Mouse (Mus musculus): Measurements from ENCODE around the gene Frs2. TPM values are rescaled to one million over a fixed set of nuclear protein-coding genes. Genes with fewer than 3 reads are reported as not detected.

Gene Frs2
- total RNA-seq, 2 experiments from 2014 or later: 7.6 to 8.7 TPM

- DNase-seq: no peak
These were observed 42.1 kb downstream of the Frs2 start for GRCm38 (mm10) chr10:117106244-117106643.

- no peak for DNase-seq
These were observed 43.3 kb downstream of the Frs2 start for GRCm38 (mm10) chr10:117105015-117105414.

GRCm38 (mm10) chr10:117103854-117104598, 44.3 kb downstream of the Frs2 start:
- no peak for DNase-seq

- DNase-seq: no peak
These were observed 48.2 kb downstream of the Frs2 start for GRCm38 (mm10) chr10:117100175-117100574.

GRCm38 (mm10) chr10:117097116-117097698, 51.1 kb downstream of the Frs2 start:
- no peak for DNase-seq

DNA sequence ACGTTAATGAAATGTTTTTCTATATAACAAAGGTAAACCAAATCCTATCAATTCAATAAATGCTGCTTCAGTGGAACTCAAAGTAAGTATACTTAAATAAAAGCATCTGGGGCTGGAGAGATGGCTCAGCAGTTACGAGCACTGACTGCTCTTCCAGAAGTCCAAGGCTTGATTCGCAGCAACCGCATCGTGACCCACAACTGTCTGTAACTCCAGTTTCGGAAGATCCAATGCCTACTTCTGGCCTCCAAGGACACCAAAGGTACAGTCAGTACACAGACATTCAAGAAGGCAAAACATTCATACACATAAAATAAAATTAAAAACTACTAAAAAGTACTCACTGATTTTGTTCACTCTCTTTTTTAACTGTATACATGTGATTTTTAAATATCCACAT, 52.2 kb downstream of the Frs2 start:
- no peak for DNase-seq

DNA sequence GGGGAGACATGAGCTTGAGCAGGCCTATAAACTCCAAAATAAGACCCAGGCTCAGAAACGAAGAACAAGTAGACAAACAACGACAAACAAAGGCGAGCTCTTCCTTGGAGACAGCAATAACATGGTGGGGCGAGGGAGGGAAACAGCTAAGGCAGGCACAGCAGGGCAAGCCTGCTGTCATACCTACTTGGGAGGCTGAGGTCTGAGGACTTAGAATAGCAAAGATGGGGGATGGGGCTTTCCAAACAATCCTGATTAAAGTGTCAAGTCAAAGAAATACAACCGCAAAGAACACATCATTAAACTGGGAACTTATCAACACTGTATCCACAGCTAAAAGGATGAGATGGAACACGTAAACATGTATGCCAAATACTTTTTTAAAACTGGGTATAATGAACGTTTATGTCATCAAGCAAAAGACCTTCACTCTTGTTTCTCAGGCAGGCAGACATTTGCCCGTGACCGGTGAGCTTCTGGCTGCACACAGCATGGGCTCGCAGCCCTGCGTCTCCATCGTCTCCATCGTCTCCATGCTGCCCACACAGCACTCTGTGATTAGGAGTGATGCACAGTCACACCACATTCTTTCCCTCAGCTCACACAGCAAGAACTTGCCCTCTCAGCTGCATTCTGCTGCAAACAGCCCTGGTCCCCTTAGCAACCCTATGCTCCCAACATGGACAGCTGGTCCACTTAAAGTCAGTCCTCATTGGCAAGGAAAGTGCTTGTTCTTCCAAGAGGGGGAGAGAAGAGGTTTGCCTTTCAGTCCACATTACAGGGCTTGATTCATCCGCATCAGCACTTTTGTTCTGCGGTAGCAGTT, 53.6 kb downstream of the Frs2 start:
- DNase-seq: peak; percentile 21

GRCm38 (mm10) chr10:117089628-117090027, 58.7 kb downstream of the Frs2 start:
- DNase-seq: no peak

DNA sequence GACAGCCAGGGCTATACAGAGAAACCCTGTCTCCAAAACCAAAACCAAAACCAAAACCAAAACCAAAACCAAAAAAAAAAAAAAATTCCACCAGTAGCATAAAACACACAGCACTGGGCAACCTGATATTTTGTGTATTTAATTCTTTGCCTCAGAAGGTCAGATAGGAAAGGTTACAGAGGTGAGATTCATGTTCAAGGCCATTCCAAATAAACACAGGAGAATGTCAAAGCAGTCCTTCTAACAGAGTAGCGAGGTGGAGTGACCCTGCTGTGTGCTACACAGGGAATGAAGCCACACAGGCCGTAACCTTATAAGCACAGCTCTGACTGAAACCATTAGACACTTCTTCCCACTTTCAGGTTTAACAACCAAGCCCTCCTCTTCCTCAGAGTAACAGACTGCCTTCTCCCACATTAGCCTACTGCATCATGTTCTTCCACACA, 66.4 kb downstream of the Frs2 start:
- no peak for DNase-seq

- no peak for DNase-seq
These were observed 67.0 kb downstream of the Frs2 start for GRCm38 (mm10) chr10:117081326-117081725.

DNA sequence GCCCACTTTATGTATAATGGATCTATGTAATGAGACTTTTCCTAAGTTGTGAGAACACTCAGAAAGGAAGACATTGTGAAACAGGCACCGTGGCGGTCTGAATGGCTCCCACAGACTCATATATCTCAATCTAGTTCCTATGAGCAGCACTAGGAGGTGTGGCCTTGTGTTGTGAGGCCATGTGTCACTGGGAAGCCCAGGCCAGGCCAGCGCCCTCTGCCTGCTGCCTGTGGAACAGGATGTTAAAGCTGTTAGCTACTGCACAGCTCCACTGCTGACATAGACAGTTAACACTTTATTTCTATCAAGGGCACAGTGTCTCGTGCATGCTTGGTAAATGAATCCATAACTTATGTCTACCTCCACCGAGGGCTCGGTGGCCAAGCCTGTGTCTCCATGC, 70.0 kb downstream of the Frs2 start:
- DNase-seq: no peak

DNA sequence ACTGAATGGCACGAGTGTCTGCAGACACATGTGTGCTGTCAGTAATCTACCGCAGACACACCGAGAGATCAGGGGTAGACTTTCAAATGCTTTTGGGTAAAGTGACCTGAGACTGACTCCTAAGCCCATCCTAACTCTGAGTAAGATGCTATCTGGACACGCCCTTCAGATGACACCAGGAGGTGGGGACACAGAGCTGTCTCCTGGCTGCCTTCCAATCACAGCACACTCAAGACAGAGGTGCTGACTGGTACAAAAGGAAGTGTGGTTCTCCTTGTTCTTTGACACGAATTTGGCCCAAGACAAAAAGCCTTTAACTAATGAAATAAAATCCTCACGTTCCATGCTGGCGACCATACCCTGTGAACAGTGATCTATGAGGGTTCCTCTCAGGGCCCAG, 75.2 kb downstream of the Frs2 start:
- DNase-seq: no peak

- DNase-seq: no peak
These were observed 76.0 kb downstream of the Frs2 start for GRCm38 (mm10) chr10:117072191-117072888.

- DNase-seq: no peak
These were observed 79.2 kb downstream of the Frs2 start for GRCm38 (mm10) chr10:117069109-117069508.

- no peak for DNase-seq
These were observed 84.3 kb downstream of the Frs2 start for GRCm38 (mm10) chr10:117064076-117064475.

- peak; percentile 89 for DNase-seq
These were observed 84.9 kb downstream of the Frs2 start, which contains the start of gene Cct2 for GRCm38 (mm10) chr10:117063254-117064021. TSS of gene Cct2 (minus strand) at chr10:117063814.

DNA sequence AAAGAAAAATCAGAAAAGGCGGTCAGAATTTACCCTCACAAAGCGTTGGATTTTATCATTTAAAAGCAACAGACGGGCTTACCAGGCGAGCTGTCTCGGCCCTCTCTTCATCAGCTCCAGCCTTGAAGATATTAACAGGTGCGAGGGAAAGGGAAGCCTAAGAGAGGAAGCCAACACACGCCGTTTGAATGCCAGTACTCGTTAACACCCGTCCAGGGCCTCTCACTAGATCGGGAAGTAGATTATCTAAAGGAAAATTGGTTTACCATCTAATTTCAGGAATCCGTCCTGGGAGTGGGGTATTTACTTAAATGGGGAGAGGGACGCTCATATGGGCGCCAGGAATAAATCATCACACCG, 85.5 kb downstream of the Frs2 start:
- DNase-seq: no peak

DNA sequence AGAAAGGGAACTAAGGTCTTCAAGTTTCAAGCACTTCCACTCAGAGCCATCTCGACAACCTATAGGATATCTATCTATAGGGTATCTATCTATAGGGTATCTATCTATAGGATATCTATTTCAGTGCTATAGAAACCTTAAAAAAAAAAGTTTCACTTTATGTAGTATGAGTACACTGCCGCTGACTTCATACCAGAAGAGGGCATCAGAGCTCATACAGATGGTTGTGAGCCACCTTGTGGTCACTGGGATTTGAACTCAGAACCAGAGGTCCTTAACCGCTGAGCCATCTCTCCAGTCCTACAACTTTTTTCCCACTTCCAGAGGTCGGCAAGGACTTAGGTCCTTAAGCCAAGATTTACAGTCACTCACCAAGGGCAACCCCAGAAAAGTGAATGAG, 92.7 kb downstream of the Frs2 start:
- no peak for DNase-seq

DNA sequence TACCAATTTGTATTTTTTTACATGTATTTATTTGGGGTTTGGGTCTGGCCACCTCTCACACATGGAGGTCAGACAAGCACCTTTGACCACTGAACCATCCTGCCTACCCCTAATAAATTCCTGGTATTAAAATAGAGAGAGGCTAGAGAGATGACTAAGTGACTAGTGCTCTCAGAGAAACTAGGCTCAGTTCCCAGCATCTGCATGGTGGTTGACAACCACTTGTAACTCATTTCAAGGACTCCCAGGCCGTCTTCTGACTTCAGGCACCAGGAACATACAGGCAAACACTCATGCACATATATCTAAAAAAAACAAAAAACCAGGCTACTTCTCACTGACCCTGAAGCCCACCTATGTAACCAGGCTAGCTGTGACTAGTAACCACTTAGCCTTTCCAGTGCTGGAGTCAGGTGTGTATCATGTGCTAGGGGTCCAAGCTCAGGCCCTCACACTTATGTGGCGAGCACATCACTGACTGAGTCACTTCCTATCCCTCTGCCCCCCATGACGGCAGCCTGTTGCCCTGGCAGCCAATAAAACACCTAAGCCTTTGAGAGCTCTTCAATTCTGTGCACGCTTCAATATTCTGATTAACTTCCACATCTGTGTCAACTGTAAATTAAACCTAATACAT, 98.3 kb downstream of the Frs2 start:
- no peak for DNase-seq

DNA sequence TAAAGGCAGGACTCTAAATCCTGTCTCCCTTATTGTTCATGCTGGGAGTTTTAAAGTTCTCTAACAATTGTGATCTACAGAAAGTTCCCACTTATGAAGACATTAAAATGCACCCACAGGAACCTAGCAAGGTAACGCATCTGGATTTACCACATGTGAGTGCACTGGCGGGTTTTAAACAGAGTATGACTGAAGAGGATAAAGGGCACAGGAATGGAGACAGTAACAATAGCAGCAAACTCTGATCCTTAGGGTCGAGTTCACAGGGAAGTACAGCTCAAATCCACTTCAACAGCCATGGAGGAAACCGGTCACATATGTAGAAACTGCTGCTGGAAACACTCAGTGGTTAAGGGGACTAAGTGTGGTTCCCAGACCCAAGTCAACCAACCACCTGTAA, 99.1 kb downstream of the Frs2 start:
- no peak for DNase-seq

Data from gastrocnemius, postnatal 25 days (tissue).